In the genomic region with DNA sequence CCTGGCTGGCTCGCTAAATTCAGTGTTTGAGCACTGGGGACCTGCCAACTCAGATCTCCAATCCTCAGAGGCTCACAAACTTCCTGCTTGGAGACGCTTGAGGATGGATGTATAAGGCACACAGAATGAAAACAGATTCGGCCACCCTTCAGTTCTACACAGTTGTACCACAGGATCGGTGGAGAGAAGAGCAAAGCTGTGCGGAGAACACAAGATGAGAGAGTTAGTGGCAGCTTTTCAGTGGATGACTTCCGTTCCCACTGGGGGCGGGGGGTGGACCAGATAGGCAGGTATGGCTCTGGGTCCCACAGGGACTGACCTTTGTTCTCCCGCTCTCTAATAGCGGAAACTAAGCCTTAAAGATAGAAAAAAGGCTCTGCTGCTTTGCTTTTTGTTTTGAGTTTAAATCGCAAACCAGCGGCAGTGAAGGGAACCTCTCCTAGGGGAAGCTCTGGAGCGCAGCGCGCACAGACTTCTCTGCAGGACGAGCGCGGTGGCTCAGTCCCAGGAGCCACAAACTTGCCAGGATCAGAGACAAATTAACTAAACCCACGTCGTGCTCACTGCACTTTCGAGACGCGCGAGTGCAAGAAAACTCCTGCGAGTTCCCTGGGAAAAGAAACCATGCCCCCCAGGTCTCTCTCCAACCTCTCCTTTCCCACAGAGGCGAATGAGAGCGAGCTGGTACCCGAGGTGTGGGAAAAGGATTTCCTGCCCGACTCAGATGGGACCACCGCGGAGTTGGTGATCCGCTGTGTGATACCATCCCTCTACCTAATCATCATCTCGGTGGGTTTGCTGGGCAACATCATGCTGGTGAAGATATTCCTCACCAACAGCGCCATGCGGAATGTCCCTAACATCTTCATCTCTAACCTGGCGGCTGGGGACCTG, we compare ENCODE assay signal across 9 mouse cellular contexts. TPM values are rescaled to one million over a fixed set of nuclear protein-coding genes. Genes with fewer than 3 reads are reported as not detected.
DNase-seq lines count a peak whose midpoint lies in the region; ATAC-seq and TF ChIP-seq lines count a peak whose summit lies in the region.
"Had no signal": no experiment of that assay in that cellular context is flagged by ENCODE, and none has a peak within 500 bp of the region (broad histone marks: within the 10 kb centered on the region; RNA-seq: fewer than 3 reads in every experiment).

No protein-coding gene starts in this region.

- no peaks in the 10 kb centered on the region for H3K4me1 ChIP-seq in heart, embryonic 10.5 days
- H3K4me1 ChIP-seq in forebrain, postnatal 0 days (ENCODE audit: insufficient read depth) = peaks cover 6% of the 10 kb centered on the region; the same call in 1 of the 2 replicates
- no peaks in the 10 kb centered on the region for H3K4me1 ChIP-seq in liver, embryonic 15.5 days (replicated peaks)
- no peaks in the 10 kb centered on the region for H3K4me1 ChIP-seq in stomach, embryonic 14.5 days (ENCODE audit: control insufficient read depth, insufficient read depth, low read length)

- H3K4me3 ChIP-seq in heart, embryonic 10.5 days = peak overlapping the region; percentile 60
- H3K4me3 ChIP-seq in forebrain, postnatal 0 days (ENCODE audit: low read depth, low read length) = peak overlapping the region; percentile 43
- H3K4me3 ChIP-seq in liver, embryonic 15.5 days (replicated peaks) = no peak overlapping the region
- H3K4me3 ChIP-seq in stomach, embryonic 14.5 days (ENCODE audit: low read depth, low read length) = peak overlapping the region; percentile 30

- H3K9me3 ChIP-seq in heart, embryonic 10.5 days = no peaks in the 10 kb centered on the region
- no peaks in the 10 kb centered on the region for H3K9me3 ChIP-seq in forebrain, postnatal 0 days (ENCODE audit: low read length)
- H3K9me3 ChIP-seq in liver, embryonic 15.5 days (replicated peaks) = no peaks in the 10 kb centered on the region
- no peaks in the 10 kb centered on the region for H3K9me3 ChIP-seq in stomach, embryonic 14.5 days (ENCODE audit: control insufficient read depth, low read depth, low read length)

- H3K36me3 ChIP-seq in heart, embryonic 10.5 days = no peaks in the 10 kb centered on the region
- no peaks in the 10 kb centered on the region for H3K36me3 ChIP-seq in forebrain, postnatal 0 days (ENCODE audit: insufficient read depth)
- H3K36me3 ChIP-seq in liver, embryonic 15.5 days (replicated peaks) = no peaks in the 10 kb centered on the region
- no peaks in the 10 kb centered on the region for H3K36me3 ChIP-seq in stomach, embryonic 14.5 days (ENCODE audit: control insufficient read depth, insufficient read depth, low read length)

- 2% methylated on average over 35 of the region's 35 CpGs for WGBS in heart, embryonic 10.5 days
- WGBS in forebrain, postnatal 0 days = 2% methylated on average over 35 of the region's 35 CpGs
- 3% methylated on average over 35 of the region's 35 CpGs for WGBS in liver, embryonic 15.5 days (ENCODE audit: insufficient replicate concordance)
- WGBS in stomach, embryonic 14.5 days = 3% methylated on average over 35 of the region's 35 CpGs

- no peak for DNase-seq in heart, embryonic 10.5 days (ENCODE audit: low spot score)
- DNase-seq in heart, adult 18-20 months = no peak
- peak; percentile 7 for DNase-seq in Muller cell, postnatal 12 days (ENCODE audit: inconsistent ontology term)
- peak; percentile 43 for DNase-seq in forebrain, postnatal 0 days
- no peak for DNase-seq in ovary, postnatal 14 days (ENCODE audit: low spot score)
- no peak for DNase-seq in natural killer cell, adult 2 months (ENCODE audit: low spot score in 2 of 2)

- no peak for TF ChIP-seq CTCF in forebrain, postnatal 0 days (IDR thresholded peaks at IDR 0.05; ENCODE audit: low read depth)

- H3K27ac ChIP-seq in heart, embryonic 10.5 days = no peak overlapping the region
- no peak overlapping the region for H3K27ac ChIP-seq in forebrain, postnatal 0 days (ENCODE audit: low read depth, low read length)
- no peak overlapping the region for H3K27ac ChIP-seq in liver, embryonic 15.5 days (replicated peaks)
- H3K27ac ChIP-seq in stomach, embryonic 14.5 days (ENCODE audit: low read length) = no peak overlapping the region

- peak overlapping the region; percentile 73 for H3K4me2 ChIP-seq in forebrain, postnatal 0 days (ENCODE audit: low read depth)
- H3K4me2 ChIP-seq in liver, embryonic 15.5 days = peak overlapping the region; percentile 27
- peak overlapping the region; percentile 65 for H3K4me2 ChIP-seq in stomach, embryonic 14.5 days (replicated peaks; ENCODE audit: low read depth, low read length)

- ATAC-seq in forebrain, postnatal 0 days = peak; percentile 42; the same call in 1 of the 2 replicates
- ATAC-seq in liver, embryonic 15.5 days (ENCODE audit: insufficient read depth) = no peak
- ATAC-seq in stomach, embryonic 14.5 days (ENCODE audit: insufficient number of reproducible peaks, insufficient read depth, low FRiP score, low read depth) = no peak

- peak overlapping the region; percentile 39; the same call in 1 of the 2 replicates for H3K9ac ChIP-seq in forebrain, postnatal 0 days
- no peak overlapping the region for H3K9ac ChIP-seq in liver, embryonic 15.5 days
- no peak overlapping the region for H3K9ac ChIP-seq in stomach, embryonic 14.5 days (replicated peaks; ENCODE audit: low read depth, low read length)

- H3K27me3 ChIP-seq in heart, embryonic 10.5 days (ENCODE audit: insufficient read depth, poor library complexity, severe bottlenecking) = peaks cover 6% of the 10 kb centered on the region; the same call in 1 of the 2 replicates
- no peaks in the 10 kb centered on the region for H3K27me3 ChIP-seq in forebrain, postnatal 0 days (ENCODE audit: insufficient read depth, low read length)
- H3K27me3 ChIP-seq in liver, embryonic 15.5 days = peaks cover 20% of the 10 kb centered on the region
- no peaks in the 10 kb centered on the region for H3K27me3 ChIP-seq in stomach, embryonic 14.5 days (ENCODE audit: control insufficient read depth, insufficient read depth, low read length)

RNA-seq across cellular contexts. Expression of a gene that starts 41.9 kb away (rescaled TPM):
- polyA plus RNA-seq in heart, embryonic 10.5 days (2016; fragmentation: Nextera tagmentation; extraction: Ambion mirVana) = not detected in 2 replicates
- not detected for total RNA-seq in heart, adult 18-20 months (2021)
- total RNA-seq in forebrain, postnatal 0 days (2014; rRNA removed) = not detected in 2 replicates
- polyA plus RNA-seq in forebrain, postnatal 0 days (2015; fragmentation: Nextera tagmentation; extraction: Ambion mirVana) = not detected in 2 replicates
- polyA plus RNA-seq in liver, embryonic 15.5 days (2015; fragmentation: Nextera tagmentation; extraction: Ambion mirVana) = not detected in 2 replicates
- polyA plus RNA-seq in stomach, embryonic 14.5 days (2014; fragmentation: Nextera tagmentation; extraction: Ambion mirVana) = not detected in 2 replicates
- polyA plus RNA-seq: small intestine, adult 2 months had no signal

RNA-seq across cellular contexts. Expression of a gene that starts 54.5 kb away (rescaled TPM):
- polyA plus RNA-seq in heart, embryonic 10.5 days (2016; fragmentation: Nextera tagmentation; extraction: Ambion mirVana) = 0.31 and 0.33 TPM in 2 replicates
- total RNA-seq in heart, adult 18-20 months (2021) = not detected
- total RNA-seq in forebrain, postnatal 0 days (2014; rRNA removed) = 4.3 and 6.9 TPM in 2 replicates
- polyA plus RNA-seq in forebrain, postnatal 0 days (2015; fragmentation: Nextera tagmentation; extraction: Ambion mirVana) = 2.7 and 3.9 TPM in 2 replicates
- 0.15 TPM in 1 of 2 replicates, not detected in the other for polyA plus RNA-seq in liver, embryonic 15.5 days (2015; fragmentation: Nextera tagmentation; extraction: Ambion mirVana)
- polyA plus RNA-seq in stomach, embryonic 14.5 days (2014; fragmentation: Nextera tagmentation; extraction: Ambion mirVana) = 0.42 and 1.0 TPM in 2 replicates
- polyA plus RNA-seq: small intestine, adult 2 months had no signal

RNA-seq across cellular contexts. Expression of a gene that starts 54.6 kb away (rescaled TPM):
- 99.6 and 105 TPM in 2 replicates for polyA plus RNA-seq in heart, embryonic 10.5 days (2016; fragmentation: Nextera tagmentation; extraction: Ambion mirVana)
- 10 to 100 TPM; 27.2 to 30.8 TPM for total RNA-seq in heart, adult 18-20 months (2021)
- 110 and 128 TPM in 2 replicates for total RNA-seq in forebrain, postnatal 0 days (2014; rRNA removed)
- polyA plus RNA-seq in forebrain, postnatal 0 days (2015; fragmentation: Nextera tagmentation; extraction: Ambion mirVana) = 187 and 197 TPM in 2 replicates
- polyA plus RNA-seq in liver, embryonic 15.5 days (2015; fragmentation: Nextera tagmentation; extraction: Ambion mirVana) = 33.4 and 37.9 TPM in 2 replicates
- 99.7 and 107 TPM in 2 replicates for polyA plus RNA-seq in stomach, embryonic 14.5 days (2014; fragmentation: Nextera tagmentation; extraction: Ambion mirVana)

Comparison
In these comparisons a context has a peak if more than half of its experiments do, and no peak if none do; other contexts are left out.
1. DNase-seq: peak in Muller cell, postnatal 12 days (single experiment) and forebrain, postnatal 0 days (single experiment); none in heart, embryonic 10.5 days (single experiment), heart, adult 18-20 months (0 of 2), ovary, postnatal 14 days (single experiment) and natural killer cell, adult 2 months (0 of 2).
2. Peak in every context shown above with its lines, with median percentiles within 50 percentile points of each other: H3K4me2 ChIP-seq.